Mouse (Mus musculus) intestine, postnatal 0 days (tissue): ENCODE measurements around the gene Dnmt3l. TPM values are rescaled to one million over a fixed set of nuclear protein-coding genes. Genes with fewer than 3 reads are reported as not detected.

Experiments
- ATAC-seq: fragments of 200-750 bp; cut with Nextera tagmentation; 2 replicates; pipeline ENCODE4 v1.8.0; 2017; ENCODE audit warnings: mild to moderate bottlenecking, moderate TSS enrichment, moderate library complexity
- H3K27ac ChIP-seq: fragments of 300-500 bp; sonication (generic); 2 replicates; pipeline ENCODE4 v1.5.1; 2014; ENCODE audit warnings: mild to moderate bottlenecking, low read depth, low read length, moderate library complexity
- H3K27me3 ChIP-seq: fragments of 300-500 bp; sonication (generic); replicated peaks from 2 replicates; pipeline ENCODE4 v1.6.1; 2014; ENCODE audit warnings: low read length, mixed read lengths; ENCODE audit not compliant: control insufficient read depth, insufficient read depth
- H3K36me3 ChIP-seq: fragments of 300-500 bp; sonication (generic); 2 replicates; pipeline ENCODE4 v1.6.1; 2014; ENCODE audit warnings: mild to moderate bottlenecking, moderate library complexity; ENCODE audit not compliant: control insufficient read depth, insufficient read depth
- H3K4me1 ChIP-seq: fragments of 300-500 bp; sonication (generic); replicated peaks from 2 replicates; pipeline ENCODE4 v1.6.1; 2014; ENCODE audit warnings: antibody characterized with exemption, low read length, mixed read lengths; ENCODE audit not compliant: control insufficient read depth, insufficient read depth
- H3K4me2 ChIP-seq: fragments of 300-500 bp; sonication (generic); replicated peaks from 2 replicates; pipeline ENCODE4 v1.6.1; 2014; ENCODE audit warnings: low read depth, mild to moderate bottlenecking, moderate library complexity
- H3K4me3 ChIP-seq: fragments of 300-500 bp; sonication (generic); 2 replicates; pipeline ENCODE4 v1.5.1; 2014; ENCODE audit warnings: low read depth, low read length
- H3K9ac ChIP-seq: fragments of 300-500 bp; sonication (generic); 2 replicates; pipeline ENCODE4 v1.6.1; 2014; ENCODE audit warnings: mild to moderate bottlenecking, low read depth, low read length
- H3K9me3 ChIP-seq: fragments of 300-500 bp; sonication (generic); 2 replicates; pipeline ENCODE4 v1.6.1; 2016; ENCODE audit warnings: mixed run types; ENCODE audit not compliant: control insufficient read depth
- CTCF ChIP-seq: sonication (generic); IDR thresholded peaks from 2 replicates; pipeline ENCODE4 v1.5.1; 2016; ENCODE audit warnings: low read depth, mild to moderate bottlenecking, control low read depth, antibody characterized with exemption, moderate library complexity
- WGBS: fragments of 180-500 bp; shearing (Covaris S2); extraction: QIAGEN DNeasy Blood & Tissue Kit; methylation state at CpG from one replicate; pipeline ENCODE4 v1.1.7; 2014; 5-methylcytosine and 5-hydroxymethylcytosine counted together
- polyA plus RNA-seq: library from polyadenylated mRNA; unstranded; fragments of >200 nt; fragmentation: Nextera tagmentation; extraction: Ambion mirVana; gene quantifications from 2 replicates; pipeline ENCODE4 v1.2.1, GENCODE M21; 2015

Dnmt3l gene
- polyA plus RNA-seq, 1 experiment from 2014 or later, result 0.31 TPM

DNA sequence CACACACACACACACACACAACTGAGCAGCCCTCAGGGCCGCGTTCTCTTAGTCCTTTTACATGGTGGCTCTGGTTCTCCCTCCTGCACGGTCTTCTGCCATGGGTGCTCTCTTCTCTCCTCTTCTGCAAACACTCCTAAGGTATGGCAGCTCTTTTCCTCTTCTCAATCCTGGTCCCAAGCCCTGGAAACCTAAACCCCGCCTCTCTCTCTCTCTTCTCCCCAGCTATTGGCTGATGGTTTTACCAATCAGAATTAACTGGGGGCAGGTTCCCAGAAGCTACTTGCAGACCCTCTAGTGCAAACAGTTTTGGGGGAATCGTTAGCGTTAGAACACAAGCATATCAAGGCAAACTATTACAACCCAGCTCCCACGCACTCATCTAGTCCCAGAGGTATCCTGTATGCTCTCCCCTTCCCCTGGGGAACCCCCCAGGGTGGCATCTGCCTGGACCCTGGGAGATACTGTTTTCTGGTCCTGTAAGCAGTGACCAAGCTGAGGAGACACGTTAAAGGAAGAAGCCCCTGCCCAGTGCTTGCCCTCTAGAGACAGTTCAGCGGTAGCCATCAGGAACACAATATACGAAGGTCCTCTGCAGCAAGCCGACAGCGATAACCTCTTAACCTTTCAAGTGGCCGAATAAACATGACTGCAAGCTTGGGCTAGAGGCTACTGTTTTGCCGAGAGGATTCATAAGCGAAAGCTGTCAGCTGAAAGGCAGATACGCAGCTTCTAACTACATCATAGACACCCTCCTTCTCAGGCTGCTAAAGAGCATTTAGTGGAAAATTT, 59.4 kb downstream of the Dnmt3l start:
- H3K4me1 ChIP-seq, result no peaks in the 10 kb centered on the region
- H3K27ac ChIP-seq, result no peak overlapping the region
- no peak overlapping the region for H3K4me3 ChIP-seq
- 17% methylated on average over 16 of the region's 16 CpGs for WGBS
- H3K36me3 ChIP-seq, result no peaks in the 10 kb centered on the region
- no peaks in the 10 kb centered on the region for H3K9me3 ChIP-seq
- no peak for TF ChIP-seq CTCF
- ATAC-seq, result no peak
- peak overlapping the region; percentile 28; the same call in 1 of the 2 replicates for H3K4me2 ChIP-seq
- no peak overlapping the region for H3K9ac ChIP-seq
- H3K27me3 ChIP-seq, result 0 out of 2 replicates have a peak, but pooled peaks cover 6% of the 10 kb centered on the region

DNA sequence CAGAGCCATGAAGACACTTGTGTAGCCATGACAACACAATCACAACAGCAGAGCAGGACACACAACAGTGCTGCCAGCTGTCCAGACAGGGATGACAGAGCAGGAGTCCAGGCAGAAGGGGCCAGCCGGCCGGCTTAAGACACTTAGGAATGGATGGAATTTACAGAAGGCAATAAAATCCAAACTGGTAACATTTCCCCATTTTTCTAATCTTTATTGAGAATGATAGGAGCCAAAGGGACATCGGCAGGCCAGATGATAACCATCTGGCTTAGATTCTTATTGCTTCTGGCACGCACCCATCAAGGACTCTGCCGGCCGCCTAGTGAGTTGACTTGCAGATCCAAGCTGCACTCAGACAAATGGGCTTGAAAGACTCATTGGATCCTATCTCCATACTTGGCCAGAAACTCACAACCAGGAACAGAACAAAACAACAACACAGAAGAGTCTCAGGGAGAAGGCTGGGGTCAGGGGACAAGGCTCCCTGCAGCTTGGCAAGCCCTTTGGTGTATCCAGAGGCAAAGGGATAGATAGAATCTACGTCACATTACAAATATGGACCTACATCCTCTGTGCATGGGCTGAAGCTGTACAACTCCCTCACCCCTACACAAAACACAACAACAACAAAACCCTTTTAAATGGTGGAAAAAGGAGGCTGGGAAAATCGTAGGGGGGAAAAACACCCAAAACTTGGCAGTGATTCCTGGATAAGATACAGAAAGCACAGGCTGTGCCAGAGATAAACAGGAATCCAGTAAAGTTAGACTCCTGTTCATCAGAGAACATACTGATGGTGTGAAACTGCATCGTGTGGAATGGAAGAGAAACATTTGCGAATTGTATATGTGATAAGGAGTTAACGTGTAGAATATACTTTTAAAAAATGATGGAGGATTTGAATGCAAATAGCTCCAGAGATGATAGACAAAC, 63.1 kb downstream of the Dnmt3l start:
- TF ChIP-seq CTCF, result no peak
- Histone ChIP-seq H3K4me1 (no peaks in the 10 kb centered on the region), H3K27me3 (0 out of 2 replicates have a peak, but pooled peaks cover 6% of the 10 kb centered on the region), H3K27ac (no peak overlapping the region), H3K36me3 (no peaks in the 10 kb centered on the region), H3K9me3 (no peaks in the 10 kb centered on the region), H3K4me2 (no peak overlapping the region), H3K4me3 (no peak overlapping the region), H3K9ac (no peak overlapping the region)
- 39% methylated on average over 11 of the region's 11 CpGs for WGBS
- ATAC-seq, result peak; percentile 47; the same call in 1 of the 2 replicates

DNA sequence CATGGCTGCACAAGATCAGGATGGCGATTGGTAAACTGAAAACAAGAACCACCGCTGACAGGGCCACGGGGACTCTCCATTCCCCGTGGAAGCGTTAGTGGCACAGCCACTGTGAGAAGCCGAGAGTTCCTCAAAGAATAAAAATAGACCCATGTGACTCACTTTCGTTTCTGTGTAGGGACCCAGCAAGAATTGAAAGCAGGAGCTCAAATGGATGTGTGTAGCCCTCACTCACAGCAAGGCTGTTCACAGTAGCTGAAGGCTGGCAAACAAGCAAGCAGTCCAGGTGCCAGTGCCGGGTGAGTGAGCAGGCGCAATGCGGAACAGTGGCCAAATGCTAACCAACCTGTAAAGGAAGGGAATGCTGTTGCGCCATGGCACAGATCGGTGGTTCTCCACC, 63.8 kb downstream of the Dnmt3l start:
- ATAC-seq, result no peak
- no peaks in the 10 kb centered on the region for H3K9me3 ChIP-seq
- no peaks in the 10 kb centered on the region for H3K36me3 ChIP-seq
- no peaks in the 10 kb centered on the region for H3K4me1 ChIP-seq
- H3K27ac ChIP-seq, result no peak overlapping the region
- H3K27me3 ChIP-seq, result 0 out of 2 replicates have a peak, but pooled peaks cover 6% of the 10 kb centered on the region
- H3K4me3 ChIP-seq, result no peak overlapping the region
- TF ChIP-seq CTCF, result no peak
- H3K4me2 ChIP-seq, result no peak overlapping the region
- no peak overlapping the region for H3K9ac ChIP-seq
- WGBS, result 81% methylated on average over 12 of the region's 12 CpGs

Other genes with a start within 250 kb of the Dnmt3l start
- gene Gm9639, start 246.9 kb upstream of the Dnmt3l start, polyA plus RNA-seq, result not detected in 2 replicates
- gene Gm19668, start 242.8 kb upstream of the Dnmt3l start, polyA plus RNA-seq, result not detected in 2 replicates
- not detected in 2 replicates for gene Gm9507, start 230.1 kb upstream of the Dnmt3l start, polyA plus RNA-seq
- gene Gm2696, start 227.3 kb upstream of the Dnmt3l start, polyA plus RNA-seq, result not detected in 2 replicates
- not detected in 2 replicates for gene Krtap10-4, start 214.9 kb upstream of the Dnmt3l start, polyA plus RNA-seq
- not detected in 2 replicates for gene Krtap10-10, start 206.0 kb upstream of the Dnmt3l start, polyA plus RNA-seq
- gene Gm36176, start 195.1 kb upstream of the Dnmt3l start, polyA plus RNA-seq, result not detected in 2 replicates
- not detected in 2 replicates for gene Gm10318, start 189.1 kb upstream of the Dnmt3l start, polyA plus RNA-seq
- gene Gm3285, start 180.0 kb upstream of the Dnmt3l start, polyA plus RNA-seq, result not detected in 2 replicates
- 2.1 TPM in 2 replicates for gene Lrrc3, start 139.4 kb upstream of the Dnmt3l start, polyA plus RNA-seq
- gene Trpm2, start 71.4 kb upstream of the Dnmt3l start, polyA plus RNA-seq, result 0.66 and 1.1 TPM in 2 replicates
- 8.5 and 8.6 TPM in 2 replicates for gene 1810043G02Rik, start 63.4 kb upstream of the Dnmt3l start, polyA plus RNA-seq
- 42.3 and 51.1 TPM in 2 replicates for gene Pfkl, start 31.9 kb upstream of the Dnmt3l start, polyA plus RNA-seq
- gene Aire, start 1.7 kb downstream of the Dnmt3l start, polyA plus RNA-seq, result 0.04 TPM in 1 of 2 replicates, not detected in the other
- 5.6 and 5.8 TPM in 2 replicates for gene Icosl, start 27.4 kb downstream of the Dnmt3l start, polyA plus RNA-seq
- 21.9 and 23.9 TPM in 2 replicates for gene D10Jhu81e, start 127.8 kb downstream of the Dnmt3l start, polyA plus RNA-seq
- 4.2 TPM in 2 replicates for gene Pwp2, start 143.2 kb downstream of the Dnmt3l start, polyA plus RNA-seq
- 28.1 and 32.1 TPM in 2 replicates for gene Trappc10, start 202.7 kb downstream of the Dnmt3l start, polyA plus RNA-seq